Mouse (Mus musculus): ENCODE data around the gene Gmds.

DNA sequence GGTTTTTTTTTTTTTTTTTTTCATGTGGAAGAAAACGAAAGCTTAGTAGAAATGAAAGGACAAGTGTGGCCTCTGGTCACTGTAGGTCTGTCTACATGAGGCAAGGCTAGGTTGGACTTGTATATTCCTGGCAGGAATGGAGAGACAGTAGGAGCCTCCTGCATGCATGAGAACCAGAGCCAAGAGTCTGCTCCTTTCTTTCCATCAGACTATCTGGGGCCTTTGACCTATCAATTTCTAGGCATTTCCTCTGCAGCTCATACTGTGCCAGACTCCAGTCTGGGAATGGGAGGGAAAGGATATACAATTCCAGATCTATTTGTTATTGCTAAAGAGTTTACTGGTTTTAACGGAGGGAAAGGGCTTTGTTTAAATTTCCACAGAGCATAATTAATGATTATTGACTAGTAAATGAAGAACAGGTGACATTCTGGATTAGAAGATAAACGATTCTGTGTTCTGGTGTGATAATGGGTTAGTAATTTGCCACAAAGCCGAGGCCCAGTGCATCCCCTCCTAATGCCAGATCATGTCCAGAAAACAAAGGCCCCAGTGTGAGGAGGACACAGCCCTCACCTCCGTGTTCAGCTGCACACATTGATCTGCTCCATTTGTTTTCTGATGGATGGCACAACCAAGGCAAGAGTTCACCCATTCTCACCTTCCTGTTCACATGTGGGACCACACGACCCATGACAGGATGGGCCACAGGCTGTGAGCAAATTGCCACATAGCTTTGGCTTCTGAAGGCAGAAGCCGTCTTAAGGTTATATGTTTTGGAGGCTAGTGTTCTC lies 394.9 kb downstream of the Gmds start:
- TF ChIP-seq CHD2 (IDR thresholded peaks at IDR 0.05; ENCODE audit: low read depth, low read length) (no peak), ZNF384 (IDR thresholded peaks at IDR 0.05; ENCODE audit: low read depth, low read length) (no peak), ZC3H11A (IDR thresholded peaks at IDR 0.05; ENCODE audit: borderline replicate concordance, low read depth, low read length) (no peak), HCFC1 (IDR thresholded peaks at IDR 0.05; ENCODE audit: borderline replicate concordance, insufficient read depth, low read length) (no peak), MAFK (IDR thresholded peaks at IDR 0.05; ENCODE audit: insufficient read depth, low read depth, low read length) (no peak)

All from ES-E14 (cell line).